Mouse (Mus musculus) c-Kit-positive CD71-positive TER-119-negative erythroid progenitor cells, embryonic 14.5 days (primary cell): ENCODE measurements around the gene Itgb3.
A peak's percentile ranks its signal among the peaks of the same experiment; 100 is the strongest.

ENCODE experiments used
- DNase-seq: peaks from one replicate; pipeline ENCODE4 v3.0.0-alpha.2; 2013; ENCODE audit warnings: low read depth

The Itgb3 gene

DNA sequence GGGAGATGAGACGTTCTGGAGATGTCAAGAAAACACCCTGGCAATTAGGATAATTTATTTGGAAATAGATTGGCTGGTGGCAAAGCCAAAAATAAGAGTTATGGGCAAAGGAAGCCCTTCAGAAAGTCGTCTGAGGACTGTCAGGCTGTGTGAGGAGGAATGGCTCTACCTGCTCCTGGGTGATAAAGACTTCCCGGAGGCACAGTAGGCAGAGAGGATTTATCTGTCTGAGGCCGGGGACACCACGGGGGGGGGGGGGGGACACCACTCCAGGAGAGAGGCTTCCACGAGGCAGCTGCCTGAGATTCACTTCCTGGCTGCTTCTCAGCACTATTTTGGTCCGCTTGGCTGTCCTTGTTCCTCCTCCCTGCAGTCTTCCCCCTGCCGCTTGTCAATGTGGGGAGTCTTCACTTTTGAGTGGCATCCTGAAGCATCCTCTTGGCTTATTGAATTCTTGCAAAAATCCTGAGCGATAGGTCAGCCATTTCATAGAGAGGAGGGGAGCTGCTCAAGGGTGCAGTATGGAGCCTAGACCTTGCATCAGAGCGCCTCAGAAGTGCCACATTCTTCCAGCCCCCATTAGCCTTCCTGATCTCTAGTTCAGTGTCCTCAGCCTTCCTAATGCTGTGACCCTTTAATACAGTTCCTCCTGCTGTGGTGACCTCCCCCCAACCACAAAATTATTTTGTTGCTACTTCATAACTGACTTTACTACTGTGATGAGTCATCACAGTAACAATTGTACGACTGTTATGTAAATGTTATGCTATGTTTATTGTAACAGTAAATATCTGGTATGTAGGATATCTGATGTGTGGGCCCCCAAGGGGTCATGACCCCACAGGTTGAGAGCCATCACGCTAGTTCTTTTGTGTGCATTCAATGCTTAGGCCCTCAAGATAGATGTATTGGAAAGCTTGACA is 14.5 kb downstream of the Itgb3 start:
- no peak for DNase-seq

DNA sequence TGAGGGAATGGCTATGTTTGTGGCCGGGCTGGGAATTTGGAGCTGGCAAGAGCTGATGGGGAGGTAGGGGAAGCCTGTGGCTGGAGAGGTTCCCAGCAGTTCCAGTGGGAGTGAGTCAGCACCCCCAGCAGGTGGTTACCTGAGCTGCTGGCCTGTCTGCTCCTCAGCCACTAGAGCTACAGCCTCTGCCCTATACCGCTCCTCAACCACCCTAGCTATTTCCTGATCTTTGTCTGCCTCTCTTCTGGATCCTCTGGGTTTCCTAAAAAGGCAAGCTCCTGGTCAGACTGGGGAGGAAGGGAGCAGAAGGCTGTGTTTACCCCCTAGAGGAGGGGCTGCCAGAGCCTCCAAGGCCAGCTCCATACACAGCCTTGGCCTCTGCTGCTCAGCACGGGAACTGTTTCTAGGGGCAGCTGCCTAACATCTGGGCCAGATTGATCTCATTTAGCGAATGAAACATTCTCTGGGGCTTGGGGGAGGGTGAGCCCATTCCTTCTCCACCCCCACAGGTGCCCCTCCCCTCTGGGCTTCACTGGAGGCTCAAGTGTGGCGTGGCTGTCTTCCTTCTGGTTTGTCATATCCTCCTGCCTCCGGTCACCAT is 17.1 kb downstream of the Itgb3 start:
- no peak for DNase-seq

DNA sequence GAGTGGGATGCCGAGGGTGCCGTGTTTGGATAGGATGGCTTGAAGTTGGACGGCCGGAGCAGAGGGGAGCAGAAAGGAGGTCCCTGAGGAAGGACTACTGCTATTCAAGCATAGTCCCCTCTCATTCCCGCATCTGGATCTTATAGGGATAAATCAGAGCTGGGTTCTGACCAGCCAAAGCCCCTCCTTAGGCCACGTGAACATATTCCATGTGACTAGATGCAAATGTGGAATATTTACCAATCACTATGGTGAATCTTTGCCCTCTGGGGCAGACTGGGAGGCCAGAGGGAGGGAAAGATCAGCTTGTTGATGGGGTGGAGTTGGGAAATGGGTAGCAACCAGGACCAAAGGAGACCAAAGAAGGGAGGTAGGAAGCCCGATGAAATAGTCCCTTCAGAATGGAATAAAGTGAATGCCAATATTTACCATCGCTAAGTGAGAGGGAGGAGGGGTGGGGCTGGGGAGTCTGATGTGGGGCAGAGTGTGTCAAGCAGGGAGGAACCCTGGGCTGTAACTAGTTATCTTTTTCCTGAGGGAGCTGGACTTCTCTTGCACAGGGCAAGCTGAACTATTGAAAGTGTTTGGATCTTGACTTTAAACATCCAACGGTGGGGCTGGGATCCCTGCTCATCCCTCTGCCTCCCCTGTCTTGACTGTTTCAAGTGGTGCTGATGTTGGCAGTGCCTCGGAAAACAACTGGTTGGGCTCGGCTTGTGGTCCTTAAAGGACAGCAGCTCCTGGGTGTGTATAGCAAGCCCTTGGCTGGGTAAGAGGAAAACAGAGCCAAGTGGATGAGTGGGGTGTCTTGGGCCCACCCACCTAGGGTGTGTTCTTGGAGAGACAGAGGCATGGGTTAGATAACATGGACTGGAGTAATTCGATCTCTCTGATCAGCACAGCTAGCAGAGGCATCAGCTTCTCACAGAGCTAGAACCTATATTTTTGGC is 17.9 kb downstream of the Itgb3 start:
- DNase-seq: no peak

DNA sequence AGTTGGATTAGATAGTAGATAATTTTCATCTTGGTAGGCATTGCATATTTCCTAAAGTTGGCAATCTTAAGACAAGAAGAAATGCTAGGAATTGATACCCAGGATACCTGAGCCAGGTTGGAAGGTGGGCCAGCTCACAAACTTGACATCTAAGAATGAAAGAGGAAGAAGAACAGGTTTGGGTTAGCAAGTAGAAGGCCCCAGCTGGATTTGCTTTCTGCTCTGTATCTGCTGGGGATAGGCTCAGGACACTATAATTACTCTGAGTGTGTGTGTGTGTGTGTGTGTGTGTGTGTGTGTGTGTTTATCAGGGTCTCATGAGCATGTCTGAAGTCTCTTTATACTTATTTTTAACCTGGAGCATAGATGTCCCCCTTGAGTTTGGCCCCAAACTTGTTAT is 18.8 kb downstream of the Itgb3 start:
- no peak for DNase-seq

DNA sequence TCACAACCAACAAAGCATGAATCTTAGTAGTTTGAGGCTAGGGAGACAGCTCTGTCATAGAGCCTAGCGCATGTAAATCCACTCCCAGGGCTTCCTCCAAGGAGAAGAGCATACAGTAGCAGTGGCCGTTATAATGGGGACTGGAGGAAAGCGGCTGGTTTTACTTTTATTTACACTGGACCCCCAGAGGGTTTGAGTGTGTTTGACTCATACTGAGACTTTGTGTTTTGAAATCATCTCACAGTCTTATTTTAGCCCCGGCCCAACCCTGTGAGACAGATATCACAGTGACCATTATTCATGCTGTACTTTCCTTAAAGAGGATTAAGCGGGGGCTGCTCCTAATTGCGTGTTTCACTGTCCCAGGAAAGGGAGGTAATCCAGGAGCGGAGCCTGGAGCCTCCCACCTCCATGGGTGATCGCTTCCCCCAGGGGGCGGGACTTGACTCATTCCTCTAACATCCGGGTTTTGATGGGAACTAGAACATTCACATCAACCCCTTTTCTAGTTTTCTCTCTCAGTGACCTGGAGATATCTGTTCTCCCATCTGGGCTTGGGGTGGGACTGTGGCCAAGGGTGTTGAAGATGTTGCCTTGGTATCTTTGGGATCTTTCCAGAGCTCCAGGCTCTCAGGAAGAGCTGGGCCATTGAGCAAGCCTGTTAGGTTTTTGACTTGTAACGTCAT is 20.0 kb downstream of the Itgb3 start:
- DNase-seq: no peak

DNA sequence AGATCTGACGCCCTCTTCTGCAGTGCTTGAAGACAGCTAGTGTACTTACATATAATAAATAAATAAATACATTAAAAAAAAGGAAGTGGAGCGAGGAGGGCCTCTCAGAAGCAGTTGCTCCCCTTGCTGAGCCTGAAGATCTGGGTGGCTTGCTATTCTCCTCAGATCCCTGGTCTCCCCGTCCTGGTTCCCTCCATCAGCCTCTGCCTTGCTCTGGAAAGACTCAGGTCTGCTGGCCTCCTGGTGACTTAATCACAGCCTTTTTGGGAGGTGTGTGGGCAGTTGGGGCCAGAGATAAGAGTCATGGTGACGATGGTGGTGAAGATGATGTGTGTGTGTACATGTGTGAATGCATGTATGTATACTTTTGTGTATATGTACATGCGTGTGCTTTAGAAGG is 20.8 kb downstream of the Itgb3 start:
- DNase-seq: no peak

DNA sequence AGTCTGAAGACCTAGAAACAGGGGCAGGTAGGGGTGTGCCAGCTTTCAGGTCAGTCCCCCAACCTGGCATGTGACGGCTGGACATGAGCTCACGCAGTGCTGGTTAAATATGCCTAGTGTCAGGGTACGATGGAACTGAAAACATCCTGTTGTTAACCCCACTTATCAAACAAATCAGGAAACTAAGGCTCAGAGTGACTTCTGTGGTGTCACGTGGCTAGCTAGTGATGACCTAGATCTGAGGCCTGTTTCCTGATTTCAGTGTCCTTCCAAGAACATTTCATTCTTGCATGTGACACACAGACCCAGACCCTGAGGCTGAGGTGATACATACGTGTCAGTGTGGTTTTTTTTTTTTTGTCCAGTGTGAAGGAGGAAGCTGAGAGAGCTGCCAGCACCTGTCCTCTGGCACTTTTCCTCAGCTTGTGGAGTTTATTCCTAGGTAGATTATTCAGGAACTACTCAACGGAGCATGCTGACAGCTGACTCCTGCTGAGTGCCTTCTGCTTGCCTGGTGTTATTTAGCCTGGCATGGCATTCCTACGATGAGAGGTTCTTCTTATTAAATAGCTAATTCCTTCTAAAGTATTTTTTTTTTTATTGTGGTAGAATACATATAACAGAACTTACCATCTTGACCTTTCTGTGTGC is 22.5 kb downstream of the Itgb3 start:
- no peak for DNase-seq

DNA sequence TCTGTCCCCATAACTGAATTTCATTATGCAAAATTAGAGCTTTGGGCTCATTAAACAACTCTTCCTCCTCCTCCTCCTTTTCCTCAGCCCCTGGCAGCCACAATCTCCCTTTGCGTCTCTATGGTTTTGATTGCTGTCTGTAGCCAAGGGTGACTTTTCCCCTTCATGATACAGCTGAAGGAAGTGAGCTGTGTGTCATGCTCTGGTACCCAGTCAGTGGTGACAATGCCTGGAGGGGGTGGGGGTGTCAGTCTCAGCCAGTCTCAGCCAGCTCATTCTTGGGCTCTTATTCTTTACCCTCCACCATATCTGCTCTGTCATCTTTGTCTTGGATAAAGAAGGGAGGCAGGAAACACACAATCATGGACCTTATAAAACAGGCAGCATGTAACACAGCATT is 23.5 kb downstream of the Itgb3 start:
- DNase-seq: no peak

DNA sequence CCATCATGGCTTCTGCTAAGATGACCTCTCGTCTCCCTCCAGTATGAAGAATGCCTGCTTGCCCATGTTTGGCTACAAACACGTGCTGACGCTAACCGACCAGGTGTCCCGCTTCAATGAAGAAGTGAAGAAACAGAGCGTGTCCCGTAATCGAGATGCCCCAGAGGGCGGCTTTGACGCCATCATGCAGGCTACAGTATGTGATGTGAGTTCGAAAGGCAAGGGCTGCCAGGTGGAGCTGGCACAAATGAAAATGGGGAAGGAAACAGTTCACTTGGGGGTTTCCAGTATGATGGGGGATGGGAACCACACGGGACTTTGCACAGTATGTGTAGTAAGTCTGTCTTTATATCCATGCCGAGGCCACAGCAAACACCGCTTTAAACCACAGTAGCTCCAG is 29.2 kb downstream of the Itgb3 start:
- DNase-seq: no peak

DNA sequence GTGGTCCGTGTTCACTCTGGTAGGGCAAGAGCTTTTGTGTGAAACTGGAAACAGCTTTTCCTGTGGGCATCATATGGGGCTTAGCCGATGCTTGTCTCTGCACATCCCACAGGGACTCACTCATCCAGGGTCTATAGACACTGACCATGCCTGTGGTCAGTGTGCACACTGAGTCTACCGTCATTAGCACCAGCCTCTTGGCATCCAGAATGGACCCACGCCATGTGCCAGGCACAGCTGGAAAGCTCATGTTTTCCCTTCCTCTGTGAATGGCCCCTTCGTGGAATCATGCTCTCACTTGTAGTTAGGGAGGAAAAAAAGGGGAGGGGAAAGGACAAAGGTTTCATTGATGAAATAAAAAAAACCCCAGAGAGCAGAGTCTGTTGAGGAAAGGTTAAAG is 30.2 kb downstream of the Itgb3 start:
- no peak for DNase-seq

DNA sequence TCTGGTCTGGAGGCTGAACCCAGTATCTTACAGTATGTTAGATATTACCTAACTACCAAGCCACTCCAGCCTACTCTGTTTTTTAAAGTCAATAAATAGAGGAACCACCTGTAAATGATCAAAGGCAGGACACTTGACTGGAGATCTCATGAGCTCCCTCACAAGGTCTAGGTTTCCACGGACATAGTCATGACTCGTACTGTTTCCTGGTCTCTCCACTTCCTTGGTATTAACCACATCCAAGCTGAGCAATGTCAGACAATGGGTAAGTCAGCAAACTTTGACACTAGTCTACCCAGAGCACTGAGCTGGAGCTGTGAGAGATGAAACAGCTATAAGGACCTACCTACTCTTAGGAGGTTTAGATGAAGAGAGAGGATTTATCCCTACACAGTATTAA is 31.1 kb downstream of the Itgb3 start:
- no peak for DNase-seq

DNA sequence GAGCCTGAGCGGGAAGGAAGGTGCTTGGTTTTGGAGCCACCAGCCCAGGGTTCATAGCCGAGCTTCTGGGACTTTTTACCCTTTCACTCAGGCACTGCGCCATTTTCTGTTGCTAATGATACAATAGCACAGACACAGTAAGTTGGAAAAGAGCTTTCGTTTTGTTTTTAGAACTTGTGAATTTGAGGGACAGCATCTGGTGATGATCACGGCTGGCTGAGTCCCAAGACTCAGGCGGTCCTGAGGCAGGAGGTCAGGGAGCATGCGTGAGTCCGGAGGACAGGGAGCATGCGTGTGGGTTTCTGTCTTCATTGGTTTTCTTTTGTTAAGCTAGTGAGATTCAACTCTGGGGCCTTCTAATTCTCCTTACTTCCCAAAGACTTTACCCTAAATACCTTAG is 31.8 kb downstream of the Itgb3 start:
- DNase-seq: no peak

DNA sequence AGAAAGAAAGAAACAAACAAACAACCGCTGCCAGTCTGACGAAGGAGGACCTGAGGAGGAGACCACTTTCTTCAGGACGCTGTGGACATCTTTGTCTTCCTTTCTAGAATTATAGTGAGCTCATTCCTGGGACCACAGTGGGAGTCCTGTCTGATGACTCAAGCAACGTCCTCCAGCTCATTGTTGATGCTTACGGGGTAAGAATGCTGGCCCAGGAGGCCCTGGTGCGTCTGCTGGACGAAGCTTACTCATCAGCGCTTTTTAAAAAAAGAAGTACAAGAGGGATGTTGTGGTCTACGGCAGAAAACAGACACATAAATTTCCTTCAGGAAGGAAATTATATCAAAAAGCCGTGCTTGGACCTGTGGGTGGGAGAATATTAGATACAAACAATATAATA is 33.1 kb downstream of the Itgb3 start:
- DNase-seq: no peak

DNA sequence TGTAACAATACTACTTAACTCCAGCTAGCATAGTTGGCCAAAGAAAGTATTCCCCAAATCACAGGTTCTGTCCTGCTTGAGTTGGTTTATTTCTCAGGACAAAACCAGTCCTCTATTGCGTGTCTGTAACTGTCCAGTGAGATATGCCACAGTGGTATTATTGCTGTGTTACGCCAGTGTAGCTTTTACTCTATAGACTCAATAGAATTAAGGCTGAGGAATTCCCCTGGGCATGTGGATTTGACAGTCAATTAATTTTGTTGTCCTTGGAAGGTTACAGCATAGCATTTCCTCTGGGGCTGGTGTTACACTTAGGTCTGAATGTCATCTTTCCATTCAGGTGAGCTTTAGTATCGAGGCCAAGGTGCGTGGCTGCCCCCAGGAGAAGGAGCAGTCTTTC is 35.4 kb downstream of the Itgb3 start:
- no peak for DNase-seq

DNA sequence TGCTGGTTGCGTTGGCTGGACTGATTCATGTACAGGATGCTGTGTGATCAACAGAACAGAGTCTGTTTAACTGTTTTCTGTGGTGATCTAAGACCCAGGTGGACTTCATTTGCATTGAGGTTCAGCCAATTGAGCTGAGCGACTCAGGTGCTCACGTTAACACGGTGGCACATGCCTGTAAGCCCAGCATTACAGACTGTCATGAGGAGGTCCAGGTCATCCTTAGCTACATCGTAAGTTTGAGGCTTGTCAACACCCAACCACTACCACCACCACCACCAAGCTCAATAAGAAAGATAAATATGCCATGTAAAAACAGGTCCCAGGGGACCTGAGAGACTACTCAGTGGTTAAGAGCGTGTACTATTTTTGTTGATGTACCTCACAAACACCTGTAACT is 37.6 kb downstream of the Itgb3 start:
- no peak for DNase-seq

DNA sequence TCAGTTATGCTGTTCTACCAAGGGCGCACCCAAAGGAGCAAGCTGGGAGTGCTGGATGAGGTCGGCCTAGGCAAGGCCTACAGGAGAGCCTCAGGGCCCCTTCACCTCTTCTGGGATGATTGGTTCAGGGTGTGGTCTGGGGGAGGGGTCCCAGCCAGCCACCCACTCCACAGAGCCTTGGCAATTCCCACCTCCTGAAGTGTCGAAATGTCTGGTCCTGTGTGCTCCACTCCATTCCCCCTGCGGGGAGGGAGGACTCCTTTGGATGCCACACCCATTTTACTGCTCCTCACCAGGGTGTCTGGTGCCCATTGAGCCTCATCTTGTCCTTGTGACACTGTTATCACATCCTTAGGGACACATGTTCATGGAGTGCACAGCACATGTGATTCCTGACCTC is 38.4 kb downstream of the Itgb3 start:
- DNase-seq: no peak

DNA sequence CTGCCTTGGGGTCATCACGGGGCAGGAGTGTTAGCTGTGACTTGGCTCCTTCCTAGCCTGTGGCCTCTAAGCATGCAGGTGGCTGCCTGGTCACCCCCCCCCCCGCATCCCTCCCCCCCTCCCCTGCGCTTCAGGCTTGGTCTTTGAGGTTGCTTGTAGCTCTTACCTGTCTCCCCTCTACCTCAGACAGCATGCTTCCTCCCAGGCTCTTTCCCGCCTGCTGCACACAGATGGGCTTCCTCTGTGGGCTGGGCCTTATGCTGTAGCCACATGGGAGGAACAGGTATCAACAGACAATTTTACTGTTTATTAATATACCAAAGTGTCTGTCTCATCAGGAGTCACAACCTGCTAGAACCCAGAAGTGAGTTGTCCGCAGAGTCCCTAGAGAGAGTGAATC is 38.8 kb downstream of the Itgb3 start:
- DNase-seq: no peak

DNA sequence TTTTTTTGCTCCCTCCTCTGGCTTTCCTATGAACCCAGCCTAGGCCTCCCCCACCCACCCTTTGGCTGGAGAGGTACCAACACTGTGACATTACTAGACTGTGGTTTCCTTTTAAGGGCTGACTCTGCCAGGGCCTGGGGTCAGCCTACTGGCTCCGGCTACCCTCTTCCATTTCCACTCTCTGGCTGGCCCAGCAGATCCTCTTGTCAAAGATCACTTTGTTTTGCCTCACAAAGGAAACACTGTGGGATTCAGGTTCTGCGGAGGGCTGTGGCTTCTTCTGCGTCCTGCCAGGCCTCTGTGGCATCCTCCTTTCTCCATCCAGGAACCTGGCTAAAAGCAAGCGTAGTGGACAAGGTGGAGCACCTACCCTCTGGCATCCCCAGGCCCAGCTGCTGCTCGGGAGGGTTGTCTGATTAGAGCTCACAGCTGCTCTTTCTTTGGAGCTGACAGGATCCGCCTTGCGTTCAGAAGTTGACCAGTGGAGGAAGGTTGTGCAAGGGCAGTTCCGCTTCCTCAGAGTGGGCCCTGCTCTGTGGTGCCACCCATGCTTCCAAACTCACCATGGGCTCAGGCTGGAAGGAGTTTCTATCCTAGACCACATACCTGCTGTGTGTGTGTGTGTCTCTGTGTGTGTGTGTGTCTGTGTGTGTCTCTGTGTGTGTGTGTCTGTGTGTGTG is 39.5 kb downstream of the Itgb3 start:
- DNase-seq: no peak

DNA sequence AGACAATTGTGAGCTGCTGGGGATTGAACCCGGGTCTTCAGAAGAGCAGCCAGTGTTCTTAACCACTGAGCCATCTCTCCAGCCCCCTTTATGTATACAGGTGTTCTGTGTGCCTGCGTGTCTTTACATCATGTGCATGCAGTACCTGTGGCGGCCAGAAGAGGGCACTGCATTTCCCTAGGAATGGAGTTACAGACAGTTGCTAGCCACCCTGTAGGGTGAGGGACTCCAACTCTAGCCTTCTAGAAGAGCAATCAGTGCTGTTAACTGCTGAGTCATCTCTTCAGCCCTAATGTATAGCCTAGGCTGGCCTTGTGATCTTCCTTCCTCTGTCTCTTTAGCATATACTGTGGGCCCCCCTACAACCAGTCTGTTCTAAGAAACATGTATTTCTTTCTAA is 40.8 kb downstream of the Itgb3 start:
- DNase-seq: peak; percentile 40

DNA sequence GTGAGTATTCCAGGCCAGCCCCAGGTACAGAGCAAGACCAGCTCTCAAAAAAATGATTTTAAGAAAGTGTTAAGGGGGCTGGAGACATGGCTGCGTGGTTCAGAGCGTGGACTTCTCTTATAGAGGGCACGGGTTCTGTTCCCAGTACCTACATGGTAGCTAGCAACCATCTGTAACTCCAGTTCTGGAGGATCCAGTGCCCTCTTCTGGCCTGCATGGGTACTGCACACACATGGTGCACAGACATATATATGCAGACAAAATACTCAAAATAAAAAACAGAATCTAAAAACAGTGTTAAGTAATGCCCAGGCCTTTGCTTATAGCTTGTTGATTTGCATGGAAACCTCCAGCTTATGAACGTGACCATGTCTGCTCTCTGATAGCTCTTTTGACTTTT is 52.8 kb downstream of the Itgb3 start:
- DNase-seq: no peak

DNA sequence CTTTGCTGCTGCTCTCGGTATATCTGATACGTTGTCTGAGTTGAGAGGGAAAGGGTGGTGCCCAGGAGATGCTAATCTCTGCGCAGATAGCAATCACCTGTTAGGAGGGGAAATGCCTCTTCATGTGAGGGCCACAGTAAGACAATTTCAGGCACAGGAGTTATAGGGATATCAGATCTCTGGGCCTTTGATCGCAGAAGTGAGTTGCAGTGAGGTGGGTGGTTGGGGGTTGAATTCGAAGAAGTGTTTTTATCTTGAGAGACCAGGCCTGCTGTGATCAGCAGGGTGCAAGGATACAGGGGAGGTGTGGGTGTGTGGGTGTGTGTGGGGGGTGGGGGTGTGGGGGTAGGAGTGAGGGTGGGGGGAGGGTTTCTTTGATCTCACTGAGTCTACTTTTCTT is 53.3 kb downstream of the Itgb3 start:
- DNase-seq: peak; percentile 54
